Mouse (Mus musculus): ENCODE measurements around the gene Zbtb20. TPM values are rescaled to one million over a fixed set of nuclear protein-coding genes. Genes with fewer than 3 reads are reported as not detected.

Gene Zbtb20
- total RNA-seq, 2 experiments from 2014 or later, result 108 to 119 TPM

DNA sequence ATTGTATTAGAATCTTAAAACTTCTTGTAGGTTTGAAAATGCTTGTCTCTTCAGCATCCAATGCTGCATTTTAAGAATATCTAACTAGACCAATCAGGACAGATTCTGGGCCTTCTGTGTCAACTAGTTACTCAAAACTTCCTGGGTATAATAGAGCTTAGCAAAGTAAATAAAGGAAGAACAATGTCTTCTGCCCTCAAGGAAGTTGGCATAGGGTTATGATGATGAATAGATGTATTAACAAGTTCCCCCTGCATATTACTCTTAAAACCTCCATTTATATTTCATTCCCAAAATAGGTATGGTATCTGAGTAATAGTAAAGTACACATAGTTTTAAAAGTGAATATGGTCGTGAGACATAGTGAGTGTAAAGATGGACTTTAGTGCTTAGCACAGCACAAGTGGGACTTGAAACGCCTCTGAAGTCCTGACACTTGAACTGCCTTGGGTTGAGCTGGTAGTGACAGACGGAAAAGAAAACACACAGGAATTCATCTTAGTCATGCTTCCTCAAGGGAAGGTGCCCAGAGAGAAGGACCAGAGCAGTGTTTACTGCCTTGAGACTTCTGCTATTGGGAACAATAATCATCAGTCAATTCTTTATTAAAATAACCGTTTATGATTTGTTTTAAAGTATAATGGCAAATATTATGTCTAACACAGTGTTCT, 341.8 kb downstream of the Zbtb20 start:
- no peak for DNase-seq

DNA sequence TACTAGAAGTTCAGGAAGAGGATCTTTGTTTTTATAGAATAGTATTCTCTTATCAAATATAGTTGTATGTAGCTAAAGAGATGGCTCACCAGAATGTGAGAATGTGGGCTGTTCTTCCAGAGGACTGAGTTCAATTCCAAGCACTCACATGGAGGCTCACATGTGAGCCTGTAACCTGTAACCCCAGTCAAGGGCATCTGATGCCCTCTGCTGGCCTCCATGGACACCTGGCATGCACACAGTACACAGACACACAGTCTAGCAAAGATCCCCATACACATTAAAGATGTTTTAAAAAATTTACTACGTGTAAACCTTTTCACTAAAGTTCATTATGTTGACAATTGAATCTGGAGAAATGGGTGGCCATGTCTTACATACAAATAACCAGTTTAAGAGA, 343.7 kb downstream of the Zbtb20 start:
- DNase-seq, result no peak

DNA sequence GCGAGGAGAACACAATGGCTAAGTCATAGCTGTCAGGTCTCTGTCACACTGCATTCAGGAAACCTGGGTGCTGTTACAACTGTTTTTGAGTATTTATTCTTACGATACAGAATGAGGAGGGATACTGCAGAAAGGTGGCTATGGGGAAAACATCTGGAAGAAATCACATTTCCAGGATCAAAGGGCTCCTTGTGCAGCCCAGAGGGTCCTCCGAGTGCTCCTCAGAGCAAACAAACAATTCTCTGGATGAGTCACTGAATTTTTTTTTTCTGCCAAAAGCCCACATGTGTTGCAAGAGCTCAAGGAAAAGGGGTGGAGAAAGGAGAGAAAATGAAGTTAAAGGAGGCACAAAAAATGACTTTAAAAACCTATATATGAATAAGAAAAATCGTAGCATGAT, 345.6 kb downstream of the Zbtb20 start:
- no peak for DNase-seq

DNA sequence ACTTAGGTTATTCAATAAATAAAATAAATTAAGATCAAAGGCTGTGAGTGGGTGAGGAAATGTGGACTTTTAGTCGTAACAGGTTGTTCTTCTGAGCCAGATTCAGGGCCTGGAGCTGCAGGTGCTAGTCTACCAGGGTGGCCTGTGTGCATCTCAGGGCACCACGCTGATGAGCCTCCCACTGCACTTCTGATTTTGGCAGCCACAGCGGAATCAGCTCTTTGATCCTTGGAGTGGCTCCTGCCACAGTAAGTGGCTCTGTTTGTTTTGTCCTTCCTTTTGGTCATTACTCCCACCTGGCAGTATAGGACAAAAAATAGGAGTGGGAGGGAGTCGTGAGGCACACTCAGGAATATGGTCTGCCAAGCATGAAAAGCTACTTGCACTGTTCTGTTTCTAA, 354.6 kb downstream of the Zbtb20 start:
- DNase-seq, result no peak

DNA sequence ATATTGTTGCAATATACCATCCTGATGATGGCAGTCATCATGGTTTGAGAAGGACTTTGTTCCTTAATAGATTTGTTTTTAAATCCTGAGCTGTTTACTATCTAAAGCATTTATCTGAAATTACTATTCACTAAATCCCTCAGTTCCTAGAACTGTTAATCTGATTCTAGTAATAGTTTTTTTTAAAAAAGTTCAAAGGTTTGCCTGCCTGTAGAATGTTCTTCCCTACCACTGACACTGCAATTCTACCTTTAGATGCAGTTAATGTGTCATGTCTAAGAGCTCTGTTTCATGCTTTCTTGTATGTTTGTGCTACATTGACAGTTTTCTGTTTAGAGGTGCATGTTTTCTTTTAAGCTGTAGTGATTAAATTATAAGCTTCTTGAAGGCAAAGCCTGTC, 358.6 kb downstream of the Zbtb20 start:
- no peak for DNase-seq

DNA sequence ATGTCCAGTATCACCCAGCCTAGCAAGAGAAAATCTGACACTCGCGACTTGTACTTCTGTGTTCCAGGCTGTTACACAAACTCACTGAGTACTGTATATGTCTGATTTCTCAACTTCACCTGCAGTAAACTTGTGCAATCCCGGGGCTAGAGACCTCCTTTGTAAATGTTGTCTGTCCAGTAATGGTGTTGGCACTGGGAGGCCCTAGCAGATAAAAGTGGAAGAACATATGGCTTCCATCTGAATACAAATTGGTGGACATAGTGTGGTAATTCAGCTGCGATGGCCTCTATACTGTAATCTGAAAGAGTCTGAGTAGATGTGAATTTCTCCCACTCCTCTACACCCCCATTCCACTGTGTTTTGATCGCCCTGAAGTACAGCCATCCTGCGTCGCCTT, 359.6 kb downstream of the Zbtb20 start:
- DNase-seq, result no peak

DNA sequence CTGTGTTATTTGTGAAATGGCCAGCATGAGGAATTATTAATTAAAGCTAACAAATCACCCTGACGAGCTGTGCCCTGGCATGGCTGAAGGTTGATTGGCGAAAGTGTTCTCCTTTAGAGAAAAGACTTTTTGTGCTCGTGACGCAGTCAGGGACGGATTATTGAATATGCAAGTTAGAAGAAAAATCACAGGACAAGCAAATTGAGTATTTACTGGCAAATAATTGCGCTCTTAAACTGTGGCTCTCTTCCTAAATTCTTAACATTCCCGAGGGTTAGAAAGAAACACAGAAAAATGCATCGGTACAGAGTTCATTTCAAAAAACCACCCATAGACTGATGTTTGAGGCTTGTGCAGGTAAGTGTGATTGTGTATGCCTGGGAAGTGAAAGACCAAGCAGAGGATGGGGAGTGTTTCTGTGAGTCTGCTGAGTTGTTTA, 360.1 kb downstream of the Zbtb20 start:
- no peak for DNase-seq

DNA sequence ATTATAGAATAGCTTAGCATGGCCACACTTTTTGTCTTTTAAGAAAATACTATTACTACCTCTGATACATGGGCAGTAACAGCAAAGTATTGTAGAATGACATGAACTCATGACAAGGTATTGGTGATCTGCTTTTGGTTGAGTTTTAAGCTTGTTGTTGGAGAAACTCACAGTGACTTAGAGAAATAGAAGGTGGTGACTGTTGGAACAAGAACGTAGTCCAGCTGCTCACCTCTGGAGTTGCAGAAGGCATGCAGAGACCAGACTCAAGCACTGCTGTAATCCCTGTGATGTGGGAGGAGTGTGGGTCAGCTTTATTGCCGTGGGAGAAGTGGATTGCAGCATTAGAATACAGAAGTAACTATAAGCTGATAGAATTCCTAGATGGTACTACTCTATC, 361.9 kb downstream of the Zbtb20 start:
- no peak for DNase-seq

DNA sequence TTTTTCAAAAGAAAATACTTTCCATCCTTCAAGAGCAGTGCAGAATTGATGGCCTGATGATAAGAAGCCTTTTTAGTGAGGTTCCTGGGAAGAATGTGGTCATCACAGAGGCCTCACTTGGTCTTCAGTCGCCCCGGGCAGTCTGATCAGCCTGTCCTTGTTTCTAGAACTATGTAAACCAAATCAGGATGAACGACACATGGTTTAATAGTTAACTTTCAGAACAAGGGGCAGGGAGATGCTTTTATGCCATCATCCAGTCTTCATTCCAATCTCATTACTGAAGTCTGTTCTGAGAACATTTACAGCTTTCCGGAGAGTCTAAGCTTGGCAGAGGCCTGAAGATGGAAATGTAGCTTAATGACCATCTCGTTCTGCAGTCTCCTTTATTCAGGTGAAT, 371.3 kb downstream of the Zbtb20 start:
- no peak for DNase-seq

DNA sequence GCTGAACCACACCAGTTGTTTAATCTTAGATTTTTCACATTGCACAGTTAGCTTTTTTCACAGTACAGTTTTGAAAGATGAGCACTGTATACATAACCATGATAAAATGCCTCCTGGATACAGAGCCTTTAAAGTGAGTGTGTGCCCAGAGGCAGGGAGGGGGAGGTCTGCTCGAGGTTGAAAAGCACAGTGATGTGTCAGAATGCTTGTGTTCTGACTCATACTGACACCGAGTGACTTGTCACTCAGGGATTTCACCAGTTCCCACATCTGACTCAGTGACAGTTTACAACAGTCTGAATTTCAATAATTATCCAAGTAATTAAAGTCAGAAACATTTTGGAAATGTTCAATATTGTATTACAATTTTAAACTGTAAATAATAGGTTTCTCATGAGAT, 377.4 kb downstream of the Zbtb20 start:
- no peak for DNase-seq

DNA sequence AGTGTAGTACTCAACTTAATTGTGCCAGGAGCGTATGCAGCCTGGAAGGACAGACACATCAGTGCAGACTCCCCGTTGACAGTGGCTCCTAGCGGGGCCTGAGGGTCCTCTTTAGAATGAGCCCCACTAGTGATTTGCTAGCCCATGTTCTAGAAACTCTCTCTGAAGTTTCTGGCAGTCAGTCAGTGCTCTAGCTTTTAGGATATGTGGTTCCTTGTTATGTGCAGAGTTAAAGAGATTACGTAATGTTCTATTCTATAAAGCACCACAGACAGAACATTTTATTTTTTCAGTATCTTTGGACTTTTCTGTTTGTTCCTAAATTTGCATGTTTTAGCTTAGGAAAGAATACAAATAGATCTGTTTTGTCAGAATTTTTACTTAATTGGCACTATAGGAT, 378.1 kb downstream of the Zbtb20 start:
- no peak for DNase-seq

DNA sequence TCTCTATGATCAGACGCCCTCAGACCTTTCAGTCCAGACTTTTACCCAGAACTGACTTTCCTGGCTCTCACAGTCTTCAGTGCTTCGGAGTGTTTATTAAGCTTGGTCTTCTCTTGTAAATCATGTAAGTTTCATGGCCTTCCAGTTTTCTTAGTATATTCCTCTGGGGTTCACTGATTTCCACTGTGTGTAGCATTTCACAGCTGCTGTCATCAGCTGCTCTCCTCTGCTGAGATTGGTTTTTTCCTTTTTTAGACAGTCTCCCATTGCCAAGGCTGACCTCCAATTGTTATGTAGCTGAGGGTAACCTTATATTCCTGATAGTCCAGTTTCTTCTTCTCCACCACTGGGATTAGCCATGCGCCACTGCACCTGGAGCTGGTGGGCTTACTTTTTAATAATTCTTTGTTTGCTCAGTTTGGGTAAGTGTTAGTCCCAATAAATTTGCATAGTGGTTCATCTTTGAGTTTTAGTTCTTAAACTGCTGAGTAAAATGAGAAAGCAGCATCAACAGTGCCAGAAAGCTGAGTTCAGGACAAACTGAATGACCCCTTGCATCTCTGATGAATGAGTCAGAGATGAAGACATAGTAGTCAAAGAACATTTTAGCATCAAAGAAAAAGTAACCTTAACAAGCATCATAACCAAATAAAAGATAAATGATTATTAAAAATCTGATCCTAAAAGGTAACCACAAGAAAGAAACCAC, 380.7 kb downstream of the Zbtb20 start:
- no peak for DNase-seq

DNA sequence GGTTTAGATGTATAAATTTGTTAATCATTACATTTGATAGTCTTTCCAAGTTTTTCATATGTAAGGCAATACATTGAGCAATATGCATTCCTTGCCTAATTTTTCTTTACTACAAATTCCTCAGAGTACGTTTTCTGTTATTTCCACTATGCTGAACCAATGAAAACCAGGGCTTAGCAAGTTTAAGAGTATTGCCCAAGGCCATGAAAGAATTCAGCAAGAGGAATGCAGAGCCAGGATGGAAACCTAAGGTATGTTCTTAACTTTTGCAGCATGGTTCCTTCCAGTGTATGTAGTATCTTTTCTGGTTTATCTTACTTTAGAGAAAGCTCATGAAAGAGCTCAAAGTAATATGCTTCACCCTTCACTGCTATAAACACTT, 381.2 kb downstream of the Zbtb20 start:
- DNase-seq, result no peak

DNA sequence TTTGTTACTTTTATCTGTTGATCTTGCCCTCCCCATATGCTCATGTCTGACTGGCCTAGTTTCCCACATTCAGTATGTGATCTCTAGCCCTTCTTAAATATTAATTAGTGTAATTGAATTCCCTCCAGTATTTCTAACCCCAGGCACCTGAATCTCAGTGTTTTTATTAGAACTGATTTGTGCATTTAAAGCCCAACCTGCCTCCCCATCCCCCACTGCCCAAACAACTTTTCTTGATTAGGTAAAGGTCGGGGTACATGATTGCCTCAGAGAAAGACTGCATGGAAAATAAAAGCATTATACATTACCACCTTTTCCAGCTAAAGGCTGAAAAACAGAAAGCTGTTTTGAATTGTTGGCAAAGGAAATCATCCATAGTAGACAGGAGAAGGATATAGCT, 383.8 kb downstream of the Zbtb20 start:
- no peak for DNase-seq

DNA sequence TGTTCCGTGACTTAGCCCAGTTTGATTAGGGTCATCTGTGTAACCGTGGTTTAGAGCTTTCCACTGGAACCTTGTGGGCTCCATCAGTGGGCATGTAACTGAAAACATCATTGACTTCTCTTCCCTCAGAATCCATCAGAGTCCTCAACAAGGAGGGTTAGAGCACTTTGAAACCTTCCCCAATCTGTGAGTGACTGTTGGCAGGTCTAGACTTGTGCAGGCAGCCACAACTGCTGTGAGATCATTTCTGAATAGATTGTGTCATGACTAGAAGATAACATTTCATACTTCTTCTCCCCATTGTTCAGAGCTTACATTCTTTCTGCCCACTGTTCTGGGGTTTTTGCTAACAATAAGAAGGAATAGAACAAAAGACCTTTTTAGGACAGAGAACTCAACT, 385.2 kb downstream of the Zbtb20 start:
- DNase-seq, result no peak

DNA sequence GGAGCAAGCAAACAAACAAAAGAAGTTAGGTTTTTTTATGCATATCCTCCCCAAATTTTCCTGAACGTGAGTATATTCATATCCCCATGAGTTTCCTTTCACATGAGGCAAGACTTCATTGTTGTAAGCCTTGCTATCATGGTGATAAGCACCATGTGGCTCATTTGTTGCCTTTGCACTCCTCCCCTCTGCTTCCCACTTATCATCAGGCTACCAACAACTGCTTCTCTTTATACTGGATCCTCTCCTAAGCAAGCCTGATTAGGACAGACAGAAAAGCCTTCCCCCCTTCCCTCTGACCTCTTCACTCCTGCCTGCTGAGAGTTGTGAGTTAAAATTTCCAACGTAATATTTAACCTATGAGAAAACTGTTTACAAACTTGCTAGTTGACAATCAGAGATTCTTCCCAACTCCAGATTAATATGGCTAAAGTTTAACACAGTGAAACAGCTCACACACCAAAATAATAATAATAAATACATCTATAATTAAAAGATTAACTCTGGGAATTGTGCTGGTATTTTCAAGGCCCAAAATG, 398.4 kb downstream of the Zbtb20 start:
- no peak for DNase-seq

DNA sequence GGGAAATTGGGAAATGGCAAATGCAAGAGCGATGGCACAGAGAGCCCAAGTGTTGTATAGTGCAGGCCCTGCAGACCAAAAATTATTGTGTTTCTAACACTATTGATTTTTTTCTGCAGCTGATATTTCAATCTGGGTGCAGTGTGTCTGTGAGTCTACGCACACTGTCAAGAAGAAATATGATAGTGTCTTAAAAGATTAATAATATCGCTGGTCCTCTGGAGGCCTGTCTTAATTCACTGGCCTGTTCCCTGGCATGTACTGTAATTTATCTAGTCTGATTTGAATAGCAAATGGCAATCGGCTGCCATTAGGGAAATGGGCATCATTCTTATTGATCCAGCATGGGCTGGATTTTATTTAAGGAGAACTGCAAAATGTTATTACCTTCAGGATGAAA, 401.1 kb downstream of the Zbtb20 start:
- DNase-seq, result no peak

DNA sequence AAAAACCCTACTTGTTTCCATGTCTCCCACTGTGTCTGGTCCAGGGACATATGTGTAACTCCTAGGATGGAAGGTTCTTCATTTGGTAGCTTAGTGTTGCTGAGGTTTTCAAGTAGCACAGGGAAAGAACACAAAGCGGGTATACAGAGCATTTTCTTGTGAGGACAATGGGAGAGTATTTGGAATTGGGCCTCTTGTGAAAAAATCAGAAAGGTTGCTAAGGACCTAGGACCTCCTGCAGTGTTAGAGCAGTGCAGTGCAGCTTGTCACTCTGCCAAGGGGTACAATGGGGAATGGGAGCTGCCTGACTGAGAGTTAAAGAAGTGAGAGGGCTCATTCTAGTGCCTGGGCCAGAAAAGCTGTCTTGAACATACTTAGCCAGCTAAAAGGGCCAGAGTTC, 410.6 kb downstream of the Zbtb20 start:
- DNase-seq, result no peak

DNA sequence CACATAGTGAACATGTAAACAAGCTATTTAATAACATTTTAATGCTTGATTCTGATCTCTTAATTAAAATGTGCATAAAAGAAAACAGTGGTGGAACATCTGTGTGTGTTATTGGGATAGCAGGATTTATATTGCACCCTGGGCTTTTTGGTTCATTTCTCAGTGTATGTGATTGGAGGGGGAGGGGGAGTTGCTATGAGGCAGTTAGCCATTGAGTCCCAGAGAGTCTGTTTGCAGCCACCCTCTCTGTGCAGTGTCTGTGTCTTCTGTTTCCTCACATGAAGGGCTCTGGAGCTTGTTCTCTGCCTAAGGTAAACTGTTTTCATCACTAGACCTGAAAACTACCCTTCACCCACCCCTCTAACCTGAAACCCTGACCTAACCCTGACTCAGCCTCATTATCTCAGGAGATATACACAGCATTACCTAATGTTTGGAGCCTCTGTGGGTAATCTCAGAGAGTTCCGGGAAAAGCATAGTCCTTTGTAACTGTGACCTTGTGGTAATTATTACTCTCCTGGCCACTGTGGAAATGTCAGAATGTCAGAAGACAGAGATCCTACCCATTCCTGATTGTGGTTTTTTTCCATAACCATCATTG, 411.2 kb downstream of the Zbtb20 start:
- DNase-seq, result no peak

DNA sequence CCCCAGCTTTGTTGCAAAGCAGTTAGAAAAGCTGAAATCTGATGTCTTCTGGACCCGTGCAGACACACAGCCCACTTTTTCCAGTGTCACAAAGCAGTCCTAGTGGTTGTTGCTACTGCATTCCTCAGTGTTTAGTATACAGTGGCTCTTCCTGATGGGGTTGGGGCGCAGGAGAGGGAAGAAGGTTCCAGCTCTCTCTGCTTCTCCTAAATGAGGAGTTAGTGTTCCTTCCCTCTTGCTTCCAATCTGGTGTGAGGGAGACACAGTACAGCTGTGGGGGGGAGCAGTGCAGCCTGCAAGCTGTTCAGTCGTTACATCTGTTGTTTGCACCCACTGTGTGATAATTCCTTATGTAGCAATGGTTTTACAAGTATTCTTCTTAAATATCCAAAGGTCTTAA, 415.7 kb downstream of the Zbtb20 start:
- DNase-seq, result no peak

DNA sequence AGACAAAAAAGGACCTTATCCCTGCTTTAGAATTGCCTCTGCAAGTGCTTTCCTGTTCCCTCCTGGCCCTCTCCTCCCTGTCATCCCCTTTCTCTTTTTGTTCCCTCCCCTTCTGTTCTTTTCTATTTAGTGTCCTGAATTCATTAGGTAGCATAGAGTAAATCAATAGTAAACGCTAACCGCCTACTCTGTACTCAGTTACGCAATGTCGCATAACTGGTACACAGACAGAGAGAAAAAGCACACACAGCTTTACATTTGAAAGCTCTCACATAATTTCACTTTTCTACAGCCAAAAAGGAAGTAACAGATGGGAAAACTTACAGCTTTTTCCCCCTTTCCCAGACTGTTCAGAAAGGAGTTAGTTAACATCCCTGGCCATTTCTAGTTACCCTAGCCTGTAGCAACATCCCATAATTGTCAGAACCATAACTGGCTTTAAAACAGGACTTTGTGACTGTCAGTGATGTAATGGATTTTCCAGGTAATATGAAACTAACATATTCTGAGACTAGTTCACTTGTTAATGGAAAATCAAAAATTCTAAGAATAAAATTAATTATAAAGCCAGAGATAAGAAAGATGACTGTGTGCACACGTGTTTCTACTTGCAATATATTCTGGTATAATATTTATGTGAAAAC, 422.4 kb downstream of the Zbtb20 start:
- no peak for DNase-seq

DNA sequence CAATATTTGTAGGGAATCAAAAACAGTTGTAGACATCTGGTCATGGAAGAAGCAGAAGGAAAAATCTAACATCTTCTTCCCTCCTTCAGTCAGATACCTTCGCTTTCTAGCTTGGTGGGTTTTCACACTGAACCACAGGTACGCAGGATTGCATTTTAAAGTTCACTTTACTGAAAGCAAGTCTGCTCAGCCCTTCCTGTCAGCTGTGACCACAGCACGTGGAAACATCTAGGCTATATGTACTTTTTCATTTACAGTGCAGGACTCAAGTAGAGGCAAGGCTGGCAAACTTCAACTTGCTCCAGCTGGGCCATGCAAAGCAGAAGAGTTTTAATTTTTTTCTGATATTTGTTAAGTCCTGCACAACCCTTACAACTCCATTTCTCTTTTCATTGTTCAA, 424.7 kb downstream of the Zbtb20 start:
- no peak for DNase-seq

DNA sequence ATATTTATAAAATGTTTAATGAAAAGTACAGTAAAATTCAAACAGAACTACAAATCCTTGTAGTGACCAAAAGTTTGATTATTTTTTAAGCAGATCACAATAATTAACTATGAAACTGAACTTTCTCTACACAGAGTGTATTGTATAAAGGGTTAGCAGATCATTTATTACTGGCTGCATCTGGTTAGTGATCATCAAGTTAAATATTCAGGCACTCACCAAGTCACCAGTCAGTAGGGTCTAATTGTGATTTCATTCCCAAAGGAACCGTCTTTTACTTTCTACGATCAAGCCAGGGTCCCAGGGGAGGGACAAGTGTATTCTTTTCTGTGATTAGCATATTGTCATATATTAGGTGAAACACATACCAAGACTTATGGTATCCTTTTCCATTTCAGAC, 426.5 kb downstream of the Zbtb20 start:
- no peak for DNase-seq

Measured in gastrocnemius, postnatal 10 days (tissue).